Mouse (Mus musculus): ENCODE measurements around the gene H1f0.

The H1f0 gene

GRCm38 (mm10) chr15:79038331-79038730 is 10.1 kb downstream of the H1f0 start:
- DNase-seq (ENCODE audit: low read depth, low spot score) = no peak

- DNase-seq (ENCODE audit: low read depth, low spot score) = peak; percentile 76
Observed at GRCm38 (mm10) chr15:79038853-79039252, 10.6 kb downstream of the H1f0 start.

- no peak for DNase-seq (ENCODE audit: low read depth, low spot score)
Observed at GRCm38 (mm10) chr15:79040501-79041416, 12.5 kb downstream of the H1f0 start.

GRCm38 (mm10) chr15:79041585-79041984 is 13.3 kb downstream of the H1f0 start, which contains the start of gene Galr3:
Galr3 (plus strand) TSS chr15:79041885.
- DNase-seq (ENCODE audit: low read depth, low spot score) = no peak

- DNase-seq (ENCODE audit: low read depth, low spot score) = no peak
Observed at GRCm38 (mm10) chr15:79042721-79043491, 14.7 kb downstream of the H1f0 start.

GRCm38 (mm10) chr15:79044837-79045236 is 16.6 kb downstream of the H1f0 start:
- DNase-seq (ENCODE audit: low read depth, low spot score) = no peak

GRCm38 (mm10) chr15:79048186-79048585 is 19.9 kb downstream of the H1f0 start:
- DNase-seq (ENCODE audit: low read depth, low spot score) = no peak

- DNase-seq (ENCODE audit: low read depth, low spot score) = no peak
Observed at GRCm38 (mm10) chr15:79050160-79050845, 22.1 kb downstream of the H1f0 start.

- DNase-seq (ENCODE audit: low read depth, low spot score) = no peak
Observed at GRCm38 (mm10) chr15:79050964-79051363, 22.7 kb downstream of the H1f0 start.

- DNase-seq (ENCODE audit: low read depth, low spot score) = peak; percentile 27
Observed at GRCm38 (mm10) chr15:79051461-79052360, 23.5 kb downstream of the H1f0 start.

- DNase-seq (ENCODE audit: low read depth, low spot score) = no peak
Observed at GRCm38 (mm10) chr15:79052366-79052765, 24.1 kb downstream of the H1f0 start.

- no peak for DNase-seq (ENCODE audit: low read depth, low spot score)
Observed at GRCm38 (mm10) chr15:79056601-79057000, 28.4 kb downstream of the H1f0 start.

GRCm38 (mm10) chr15:79057850-79058249 is 29.6 kb downstream of the H1f0 start:
- no peak for DNase-seq (ENCODE audit: low read depth, low spot score)

GRCm38 (mm10) chr15:79060887-79061565 is 32.8 kb downstream of the H1f0 start:
- no peak for DNase-seq (ENCODE audit: low read depth, low spot score)

GRCm38 (mm10) chr15:79062376-79063159 is 34.3 kb downstream of the H1f0 start, which contains the start of gene Ankrd54:
Ankrd54 (minus strand) TSS chr15:79062893.
- DNase-seq (ENCODE audit: low read depth, low spot score) = peak; percentile 100

GRCm38 (mm10) chr15:79063160-79063740 is 35.0 kb downstream of the H1f0 start:
- DNase-seq (ENCODE audit: low read depth, low spot score) = no peak

- DNase-seq (ENCODE audit: low read depth, low spot score) = no peak
Observed at GRCm38 (mm10) chr15:79065086-79065770, 37.0 kb downstream of the H1f0 start.

GRCm38 (mm10) chr15:79066276-79066675 is 38.0 kb downstream of the H1f0 start:
- no peak for DNase-seq (ENCODE audit: low read depth, low spot score)

Measured in skeletal muscle tissue, adult 2 months (tissue).